Mouse (Mus musculus): ENCODE data around the gene Celsr3.

GRCm38 (mm10) chr9:108783548-108784463 lies 42.3 kb upstream of the Celsr3 start, which contains the start of gene Ip6k2:
- TF ChIP-seq POLR2A (IDR thresholded peaks at IDR 0.05; ENCODE audit: borderline replicate concordance, control insufficient read depth, low read depth, low read length) = peak; percentile 49; the same call in 1 of the 2 replicates
- no peak for TF ChIP-seq CTCF (IDR thresholded peaks at IDR 0.05; ENCODE audit: control insufficient read depth, insufficient read depth, low read length)

Measured in bone marrow, adult 2 months (tissue).